Mouse (Mus musculus) lung, postnatal 0 days (tissue): ENCODE measurements around the gene Slc4a1.

ENCODE experiments used
- CTCF ChIP-seq: IDR thresholded peaks from 2 replicates; pipeline ENCODE4 v1.5.1; 2016; ENCODE audit warnings: antibody characterized with exemption, mild to moderate bottlenecking
- EP300 ChIP-seq: IDR thresholded peaks from 2 replicates; pipeline ENCODE4 v1.6.1; 2016; ENCODE audit warnings: antibody characterized with exemption, mild to moderate bottlenecking, control low read depth

- no peak for TF ChIP-seq CTCF
- TF ChIP-seq EP300 = no peak
These were observed 34.2 kb downstream of the Slc4a1 start for GRCm38 (mm10) chr11:102331806-102332205.
